32 mouse cellular contexts compared by ENCODE assay signal in genomic region chr1:144174760-144175159, GRCm38 (mm10). TPM values are rescaled to one million over a fixed set of nuclear protein-coding genes. Genes with fewer than 3 reads are reported as not detected.
"Had no signal": no experiment of that assay in that cellular context is flagged by ENCODE, and none has a peak within 500 bp of the region (broad histone marks: within the 10 kb centered on the region; RNA-seq: fewer than 3 reads in every experiment).

No protein-coding gene starts in this region.

- DNase-seq: cerebellum, adult 9-11 months; cerebellum, postnatal 10 days; cerebellum, postnatal 14 days; cerebellum, postnatal 25 days; cerebellum, postnatal 36 days; embryo, embryonic 11 days; forebrain, postnatal 0 days; gastrocnemius, adult 2 months; gastrocnemius, postnatal 10 days; gastrocnemius, postnatal 14 days; gastrocnemius, postnatal 25 days; gastrocnemius, postnatal 36 days; heart, adult 11 months; heart, adult 18-20 months; heart, adult 2 months had no signal

- H3K27ac ChIP-seq: embryonic facial prominence, embryonic 10.5 days; embryonic facial prominence, embryonic 12.5 days; embryonic facial prominence, embryonic 13.5 days; embryonic facial prominence, embryonic 15.5 days; forebrain, embryonic 10.5 days; forebrain, embryonic 12.5 days; forebrain, embryonic 13.5 days; forebrain, embryonic 15.5 days; gastrocnemius, adult 2 months; heart, adult 2 months; heart, embryonic 10.5 days had no signal

- H3K4me3 ChIP-seq: embryonic facial prominence, embryonic 10.5 days; embryonic facial prominence, embryonic 12.5 days; embryonic facial prominence, embryonic 13.5 days; embryonic facial prominence, embryonic 15.5 days; erythroblast, embryonic 14.5 days; forebrain, embryonic 10.5 days; forebrain, embryonic 12.5 days; forebrain, embryonic 13.5 days; forebrain, embryonic 15.5 days; gastrocnemius, adult 2 months; heart, adult 2 months; heart, embryonic 10.5 days had no signal

- H3K27me3 ChIP-seq: embryonic facial prominence, embryonic 12.5 days; embryonic facial prominence, embryonic 13.5 days; embryonic facial prominence, embryonic 15.5 days; forebrain, embryonic 12.5 days; forebrain, embryonic 13.5 days; forebrain, embryonic 15.5 days had no signal

- H3K4me1 ChIP-seq: embryonic facial prominence, embryonic 10.5 days; embryonic facial prominence, embryonic 12.5 days; embryonic facial prominence, embryonic 13.5 days; embryonic facial prominence, embryonic 15.5 days; heart, embryonic 10.5 days had no signal

- H3K9me3 ChIP-seq: embryonic facial prominence, embryonic 10.5 days; embryonic facial prominence, embryonic 12.5 days; embryonic facial prominence, embryonic 13.5 days; embryonic facial prominence, embryonic 15.5 days; forebrain, embryonic 10.5 days; forebrain, embryonic 12.5 days; forebrain, embryonic 13.5 days; forebrain, embryonic 15.5 days; heart, embryonic 10.5 days had no signal

- H3K4me2 ChIP-seq: embryonic facial prominence, embryonic 12.5 days; embryonic facial prominence, embryonic 13.5 days; embryonic facial prominence, embryonic 15.5 days; forebrain, embryonic 12.5 days; forebrain, embryonic 13.5 days; forebrain, embryonic 15.5 days; heart, embryonic 11.5 days had no signal

- H3K36me3 ChIP-seq: embryonic facial prominence, embryonic 10.5 days; embryonic facial prominence, embryonic 12.5 days; embryonic facial prominence, embryonic 13.5 days; embryonic facial prominence, embryonic 15.5 days; forebrain, embryonic 10.5 days; forebrain, embryonic 12.5 days; forebrain, embryonic 15.5 days; heart, embryonic 10.5 days had no signal

- H3K9ac ChIP-seq: embryonic facial prominence, embryonic 12.5 days; embryonic facial prominence, embryonic 13.5 days; embryonic facial prominence, embryonic 15.5 days; forebrain, embryonic 12.5 days; forebrain, embryonic 13.5 days; forebrain, embryonic 15.5 days; forebrain, postnatal 0 days had no signal

RNA-seq across cellular contexts. Expression of gene Rgs13, which starts 2.4 kb away (rescaled TPM):
- total RNA-seq: common myeloid progenitor, adult 5-6 weeks; gastrocnemius, adult 18-20 months; gastrocnemius, adult 2 months; gastrocnemius, adult 8-10 months; gastrocnemius, postnatal 36 days; granulocyte monocyte progenitor cell, adult 5-6 weeks; heart, adult 18-20 months; heart, adult 2 months; heart, adult 8-10 months had no signal
- polyA plus RNA-seq: erythroblast, embryonic 14.5 days; gonadal fat pad, adult 2 months; heart, adult 2 months; heart, embryonic 10.5 days; heart, embryonic 11.5 days had no signal
